Mouse (Mus musculus) heart, adult 2 months (tissue): ENCODE data around the gene Cyp1b1. TPM values are rescaled to one million over a fixed set of nuclear protein-coding genes. Genes with fewer than 3 reads are reported as not detected.

ENCODE experiments used
- DNase-seq, 2 experiments: peaks; one replicate each; pipeline ENCODE4 v3.0.0; 2021
- H3K27ac ChIP-seq: fragments of 200-600 bp; 2 replicates; pipeline ENCODE4 v1.8.1; 2022
- H3K27me3 ChIP-seq: fragments of 200-500 bp; 2 replicates; pipeline ENCODE4 v1.6.1; 2012; ENCODE audit warnings: mild to moderate bottlenecking, low read length, inconsistent platforms, mixed read lengths; ENCODE audit not compliant: control insufficient read depth, insufficient read depth
- H3K36me3 ChIP-seq: fragments of 200-500 bp; 2 replicates; pipeline ENCODE4 v1.6.1; 2012; ENCODE audit warnings: low read length, inconsistent platforms; ENCODE audit not compliant: control insufficient read depth, insufficient read depth
- H3K4me1 ChIP-seq: fragments of 200-500 bp; 2 replicates; pipeline ENCODE4 v1.6.1; 2011; ENCODE audit warnings: low read length; ENCODE audit not compliant: control insufficient read depth, insufficient read depth
- H3K4me3 ChIP-seq: fragments of 200-600 bp; 2 replicates; pipeline ENCODE4 v1.8.1; 2022
- H3K79me2 ChIP-seq: fragments of 200-500 bp; replicated peaks from 2 replicates; pipeline ENCODE4 v1.6.1; 2012; ENCODE audit warnings: mild to moderate bottlenecking, inconsistent platforms, low read length, moderate library complexity, mixed read lengths; ENCODE audit not compliant: control insufficient read depth, insufficient read depth
- H3K9ac ChIP-seq: fragments of 200-500 bp; 2 replicates; pipeline ENCODE4 v1.6.1; 2012; ENCODE audit warnings: low read depth, mild to moderate bottlenecking, control low read depth, inconsistent platforms, low read length, mixed read lengths
- CTCF ChIP-seq: fragments of 200-600 bp; IDR thresholded peaks from 2 replicates; pipeline ENCODE4 v1.8.1; 2022; ENCODE audit warnings: antibody characterized with exemption, mild to moderate bottlenecking, moderate library complexity
- EP300 ChIP-seq: fragments of 200-500 bp; IDR thresholded peaks from 2 replicates; pipeline ENCODE4 v1.6.1; 2011; ENCODE audit warnings: low read depth, low read length, control low read depth; ENCODE audit not compliant: insufficient read depth
- POLR2A ChIP-seq: fragments of 200-500 bp; IDR thresholded peaks from 2 replicates; pipeline ENCODE4 v1.6.1; 2011; ENCODE audit warnings: mild to moderate bottlenecking, low read depth, low read length, control low read depth; ENCODE audit not compliant: insufficient read depth
- WGBS: fragments of 180-500 bp; shearing (Covaris S2); methylation state at CpG from one replicate; pipeline ENCODE4 v1.1.7; 2018; 5-methylcytosine and 5-hydroxymethylcytosine counted together
- intact Hi-C: fragments of 180-260 bp; cut with DNase I; formaldehyde crosslinking; loops from one replicate; pipeline ENCODE4 v1.15.1; 2025
- polyA plus RNA-seq: library from polyadenylated mRNA; depleted of rRNA; stranded (reverse); fragments of >200 nt; gene quantifications from 2 replicates; pipeline ENCODE4 v1.2.3, GENCODE M21; 2012
- total RNA-seq, 2 experiments: library from RNA; stranded (reverse); gene quantifications; 2 replicates each; pipeline ENCODE4 v1.2.3; 2021

Gene Cyp1b1
- total and polyA plus RNA-seq, 3 experiments = 4.6 to 5.9 (median 5.1) TPM

- H3K27me3 ChIP-seq = peaks cover 14% of the 10 kb centered on the region
- no peak for TF ChIP-seq EP300
- TF ChIP-seq POLR2A = no peak
- no peak for TF ChIP-seq CTCF
- intact Hi-C loops = loop anchor here (5.0 kb wide), 1 partner anchor 605 kb away; no protein-coding TSS in a partner anchor
- H3K27ac ChIP-seq = no peak overlapping the region
- H3K36me3 ChIP-seq = no peaks in the 10 kb centered on the region
- H3K4me3 ChIP-seq = no peak overlapping the region
- no peak overlapping the region for H3K9ac ChIP-seq
- no peak for DNase-seq
- WGBS = 25% methylated on average over 9 of the region's 9 CpGs
- no peaks in the 10 kb centered on the region for H3K79me2 ChIP-seq
- H3K4me1 ChIP-seq = peaks cover 1% of the 10 kb centered on the region; the same call in 1 of the 2 replicates
These were observed 2.3 kb downstream of the Cyp1b1 start for GRCm38 (mm10) chr17:79712536-79712935.

GRCm38 (mm10) chr17:79711944-79712343 lies 2.9 kb downstream of the Cyp1b1 start:
- H3K36me3 ChIP-seq = no peaks in the 10 kb centered on the region
- H3K79me2 ChIP-seq = no peaks in the 10 kb centered on the region
- H3K27ac ChIP-seq = no peak overlapping the region
- WGBS = 44% methylated on average over 6 of the region's 6 CpGs
- peaks cover 1% of the 10 kb centered on the region; the same call in 1 of the 2 replicates for H3K4me1 ChIP-seq
- no peak for TF ChIP-seq POLR2A
- TF ChIP-seq CTCF = no peak
- TF ChIP-seq EP300 = no peak
- intact Hi-C loops = loop anchor here (5.0 kb wide), 1 partner anchor 605 kb away; no protein-coding TSS in a partner anchor
- peaks cover 14% of the 10 kb centered on the region for H3K27me3 ChIP-seq
- no peak overlapping the region for H3K9ac ChIP-seq
- no peak overlapping the region for H3K4me3 ChIP-seq
- DNase-seq = no peak

GRCm38 (mm10) chr17:79710246-79710842 lies 4.5 kb downstream of the Cyp1b1 start:
- TF ChIP-seq POLR2A (no peak), EP300 (no peak), CTCF (no peak)
- peaks cover 12% of the 10 kb centered on the region for H3K27me3 ChIP-seq
- DNase-seq = no peak
- no peaks in the 10 kb centered on the region for H3K79me2 ChIP-seq
- no peak overlapping the region for H3K27ac ChIP-seq
- intact Hi-C loops = loop anchor here (5.0 kb wide), 1 partner anchor 603 kb away; no protein-coding TSS in a partner anchor
- no peak overlapping the region for H3K4me3 ChIP-seq
- H3K9ac ChIP-seq = no peak overlapping the region
- WGBS = 44% methylated on average over 15 of the region's 15 CpGs
- peaks cover 1% of the 10 kb centered on the region; the same call in 1 of the 2 replicates for H3K4me1 ChIP-seq
- H3K36me3 ChIP-seq = no peaks in the 10 kb centered on the region

GRCm38 (mm10) chr17:79709718-79710117 lies 5.1 kb downstream of the Cyp1b1 start:
- no peak for TF ChIP-seq CTCF
- TF ChIP-seq POLR2A = no peak
- TF ChIP-seq EP300 = no peak
- H3K4me1 ChIP-seq = peaks cover 1% of the 10 kb centered on the region; the same call in 1 of the 2 replicates
- intact Hi-C loops = loop anchor here (5.0 kb wide), 2 partner anchors 78 to 602 kb away; no protein-coding TSS in a partner anchor

DNA sequence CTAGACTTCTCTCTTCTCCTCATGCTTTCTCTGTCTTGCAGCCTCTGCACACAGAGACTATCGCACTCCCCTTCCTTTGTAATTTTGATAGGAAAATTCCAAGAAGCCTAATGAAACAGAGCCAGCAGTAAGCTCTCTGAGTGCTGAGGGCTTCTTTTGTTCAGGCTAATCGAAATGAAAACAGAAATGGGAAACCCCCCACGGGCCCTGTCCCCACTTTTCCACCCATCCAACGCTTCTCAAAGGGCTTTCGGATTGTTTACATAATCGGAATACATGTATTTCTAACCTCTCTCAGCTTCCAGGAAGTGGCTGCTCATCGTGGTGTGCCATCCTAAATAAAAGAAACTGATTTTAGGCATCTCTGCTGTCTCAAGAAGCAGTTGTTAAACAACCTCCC lies 6.7 kb downstream of the Cyp1b1 start:
- no peaks in the 10 kb centered on the region for H3K79me2 ChIP-seq
- no peak for DNase-seq
- WGBS = 33% methylated on average over 7 of the region's 7 CpGs
- H3K9ac ChIP-seq = no peak overlapping the region
- H3K27me3 ChIP-seq = peaks cover 3% of the 10 kb centered on the region
- TF ChIP-seq POLR2A = no peak
- intact Hi-C loops = loop anchor here (5.0 kb wide), 1 partner anchor 79 kb away; no protein-coding TSS in a partner anchor
- H3K27ac ChIP-seq = no peak overlapping the region
- no peaks in the 10 kb centered on the region for H3K36me3 ChIP-seq
- H3K4me3 ChIP-seq = no peak overlapping the region
- H3K4me1 ChIP-seq = no peaks in the 10 kb centered on the region; the same call in 1 of the 2 replicates

More at GRCm38 (mm10) chr17:79709718-79710117, 5.1 kb downstream of the Cyp1b1 start:
- 78% methylated on average over 1 of the region's 1 CpGs for WGBS
- Histone ChIP-seq H3K27ac (no peak overlapping the region), H3K79me2 (no peaks in the 10 kb centered on the region), H3K4me3 (no peak overlapping the region), H3K36me3 (no peaks in the 10 kb centered on the region), H3K27me3 (peaks cover 12% of the 10 kb centered on the region), H3K9ac (no peak overlapping the region)
- DNase-seq = no peak
